Mouse (Mus musculus): ENCODE data around the gene Ppil1.
"Not testable (repeated sequence)": the region's sequence is repeated elsewhere in the genome, so short reads cannot be mapped to it uniquely, and the experiment has no call there.

The Ppil1 gene

GRCm38 (mm10) chr17:29281541-29281940 is 17.6 kb upstream of the Ppil1 start:
- DNase-seq (ENCODE audit: low spot score): no peak

DNA sequence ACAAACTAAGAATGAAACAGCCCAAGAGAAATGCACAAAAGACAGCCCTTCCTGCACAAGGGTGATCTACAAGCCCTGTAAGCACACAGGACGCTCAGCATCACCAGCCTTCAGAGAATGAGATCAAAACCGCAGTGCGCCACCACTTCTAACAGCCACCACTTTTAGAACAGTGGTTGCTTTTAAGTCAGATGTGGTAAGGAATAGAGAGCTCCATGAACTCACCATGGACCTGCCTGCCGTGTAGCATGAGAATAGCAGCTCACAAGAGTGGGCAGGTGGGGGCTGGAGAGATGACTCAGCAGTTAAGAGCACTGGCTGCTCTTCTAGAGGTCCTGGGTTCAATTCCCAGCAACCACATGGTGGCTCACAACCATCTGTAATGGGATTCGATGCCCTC is 16.4 kb upstream of the Ppil1 start:
- no peak for DNase-seq (ENCODE audit: low spot score)

- no peak for DNase-seq (ENCODE audit: low spot score)
These were observed 9.9 kb upstream of the Ppil1 start for GRCm38 (mm10) chr17:29273889-29274288.

DNA sequence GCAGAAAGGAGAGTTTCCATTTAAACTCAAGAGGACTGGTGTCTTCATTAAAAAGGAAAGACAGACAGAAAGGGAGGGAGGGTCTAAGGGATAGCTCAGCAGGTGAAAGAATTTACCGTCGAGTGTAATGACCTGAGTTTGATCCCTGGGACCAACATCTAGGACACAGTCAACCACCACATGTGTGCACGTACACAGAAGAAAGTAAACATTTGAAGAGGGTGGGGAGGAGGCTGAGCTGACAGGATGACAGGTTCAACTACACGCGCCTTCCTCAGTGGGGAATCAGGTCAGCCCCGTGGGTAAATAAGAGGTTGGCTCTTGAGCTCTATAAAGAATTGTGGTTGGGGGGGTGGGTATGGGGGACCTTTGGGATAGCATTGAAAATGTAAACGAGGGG is 9.2 kb upstream of the Ppil1 start:
- no peak for DNase-seq (ENCODE audit: low spot score)

- no peak for DNase-seq (ENCODE audit: low spot score)
These were observed 6.2 kb upstream of the Ppil1 start for GRCm38 (mm10) chr17:29270148-29270698.

GRCm38 (mm10) chr17:29269349-29269706 is 5.3 kb upstream of the Ppil1 start:
- DNase-seq (ENCODE audit: low spot score): no peak

DNA sequence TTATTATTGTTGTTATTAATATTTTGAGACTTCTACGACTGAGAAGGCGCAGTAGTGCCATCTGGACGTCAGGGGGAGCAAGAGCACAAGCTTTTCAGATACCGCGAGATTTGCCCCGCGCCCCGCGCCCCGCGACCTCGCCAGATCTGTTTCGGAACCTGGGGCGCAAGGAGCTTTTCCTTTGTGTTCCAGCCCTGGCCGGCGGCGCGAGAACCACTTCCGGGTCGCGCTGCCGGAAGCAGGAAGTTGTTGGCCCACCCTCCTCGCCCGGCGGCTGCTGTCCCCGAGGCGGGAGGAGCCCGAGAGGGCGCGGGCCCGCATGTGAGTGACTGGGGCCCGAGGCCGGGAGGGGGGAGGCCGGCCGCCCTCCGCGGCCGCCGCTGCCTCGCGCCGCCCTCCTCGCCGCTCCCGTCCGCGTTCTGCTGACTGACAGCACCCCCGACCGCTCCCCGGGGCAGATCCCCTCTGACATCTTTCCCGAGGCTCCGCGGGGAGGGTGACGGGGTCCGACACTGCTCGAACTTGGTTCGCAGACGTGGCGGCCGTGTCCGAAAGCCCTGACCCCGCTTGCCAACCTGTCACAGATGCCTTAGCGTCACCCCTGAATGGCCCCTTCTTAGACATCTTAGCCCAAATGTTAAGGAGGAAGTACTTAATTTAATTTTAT is 4.8 kb upstream of the Ppil1 start, which contains the start of gene BC004004:
Gene BC004004, plus strand, starts transcription at position 107 of the 667 bp plus-strand sequence.
- peak; percentile 93 for DNase-seq (ENCODE audit: low spot score)

DNA sequence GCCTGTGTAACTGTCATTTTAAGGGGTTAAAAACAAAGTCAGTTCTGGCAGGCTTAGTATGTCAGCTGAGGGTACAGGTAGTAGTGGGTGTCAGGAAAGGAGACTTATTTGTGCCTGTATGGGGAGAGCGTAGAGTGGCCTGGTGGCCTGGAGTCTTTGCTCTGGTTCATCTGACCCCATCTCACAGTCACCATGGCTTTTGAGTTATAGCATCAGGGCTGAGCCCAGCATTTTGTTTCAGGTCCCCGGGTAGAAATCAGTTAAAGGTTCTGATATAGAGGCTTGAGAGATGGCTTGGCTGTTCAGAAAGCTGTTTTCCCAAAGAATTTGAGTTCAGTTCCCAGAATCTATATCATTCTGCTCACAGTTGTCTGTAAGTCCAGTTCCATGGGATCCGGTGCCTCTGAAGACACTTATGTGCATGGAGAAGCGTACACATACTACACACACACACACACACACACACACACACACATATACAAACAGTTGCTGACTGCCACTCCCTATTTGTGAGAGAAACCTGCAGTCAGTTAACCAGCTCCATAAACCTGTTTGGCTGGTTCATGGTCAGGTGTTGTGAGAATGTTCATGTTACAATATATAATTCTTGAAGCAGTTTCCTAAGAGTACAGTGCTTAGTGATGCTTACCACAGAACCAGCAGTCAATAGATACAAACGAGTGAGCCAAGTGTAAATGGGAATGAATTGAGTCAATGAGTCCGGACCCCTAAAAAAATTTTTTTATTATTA is 4.1 kb upstream of the Ppil1 start:
- DNase-seq (ENCODE audit: low spot score): peak; percentile 33

DNA sequence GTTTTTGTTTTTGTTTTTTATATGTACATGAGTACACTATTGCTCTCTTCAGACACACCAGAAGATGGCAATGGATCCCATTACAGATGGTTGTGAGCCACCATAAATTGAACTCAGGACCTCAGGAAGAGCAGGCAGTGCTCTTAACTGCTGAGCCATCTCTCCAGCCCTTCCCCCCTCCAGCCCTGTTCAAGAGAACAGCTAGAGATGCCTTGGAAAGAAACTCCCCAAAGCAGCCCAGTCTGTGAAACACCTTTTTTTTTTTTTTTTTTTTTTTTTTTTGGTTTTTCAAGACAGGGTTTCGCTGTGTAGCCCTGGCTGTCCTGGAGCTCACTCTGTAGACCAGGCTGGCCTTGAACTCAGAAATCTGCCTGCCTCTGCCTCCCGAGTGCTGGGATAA is 3.1 kb upstream of the Ppil1 start:
- not testable (repeated sequence) for DNase-seq (ENCODE audit: low spot score)

DNA sequence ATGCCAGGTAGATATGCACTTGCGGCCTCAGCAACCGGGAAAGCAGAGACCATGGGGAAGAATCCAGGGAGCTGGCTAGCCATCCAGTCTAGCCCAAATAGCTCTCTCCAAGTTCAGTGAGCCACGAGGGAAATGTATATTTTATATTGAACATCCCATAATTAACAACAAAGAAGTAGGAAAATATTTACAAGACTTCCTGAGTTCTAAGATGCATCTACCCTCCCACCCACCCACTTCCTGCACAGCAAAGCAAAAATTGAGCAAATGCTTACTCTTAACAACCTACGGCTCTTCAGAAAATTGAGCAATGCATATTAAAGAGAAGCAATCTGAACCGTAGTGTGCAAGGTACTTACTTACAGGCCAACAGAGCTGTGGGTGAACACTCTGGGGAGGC is 774 bp upstream of the Ppil1 start:
- no peak for DNase-seq (ENCODE audit: low spot score)

GRCm38 (mm10) chr17:29263417-29263816 is 569 bp downstream of the Ppil1 start:
- DNase-seq (ENCODE audit: low spot score): no peak

DNA sequence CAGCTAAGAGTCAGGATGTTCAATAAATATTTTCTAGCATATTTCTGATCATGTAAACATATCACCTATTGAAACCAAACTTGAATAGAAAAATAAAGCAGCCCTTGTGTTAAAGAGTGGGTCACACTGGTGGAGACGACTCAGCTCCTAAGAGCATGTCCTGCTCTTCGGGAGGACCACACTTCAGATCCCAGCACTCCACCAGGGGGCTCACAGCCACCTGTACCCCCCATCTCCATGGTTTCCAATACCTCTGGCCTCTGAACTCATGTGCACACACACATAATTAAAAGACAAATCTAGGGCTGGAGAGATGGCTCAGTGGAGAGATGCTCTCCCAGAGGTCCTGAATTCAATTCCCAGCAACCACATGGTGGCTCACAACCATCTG is 1.7 kb downstream of the Ppil1 start:
- DNase-seq (ENCODE audit: low spot score): no peak

GRCm38 (mm10) chr17:29261603-29262258 is 2.3 kb downstream of the Ppil1 start:
- DNase-seq (ENCODE audit: low spot score): no peak

GRCm38 (mm10) chr17:29260501-29260900 is 3.5 kb downstream of the Ppil1 start:
- no peak for DNase-seq (ENCODE audit: low spot score)

DNA sequence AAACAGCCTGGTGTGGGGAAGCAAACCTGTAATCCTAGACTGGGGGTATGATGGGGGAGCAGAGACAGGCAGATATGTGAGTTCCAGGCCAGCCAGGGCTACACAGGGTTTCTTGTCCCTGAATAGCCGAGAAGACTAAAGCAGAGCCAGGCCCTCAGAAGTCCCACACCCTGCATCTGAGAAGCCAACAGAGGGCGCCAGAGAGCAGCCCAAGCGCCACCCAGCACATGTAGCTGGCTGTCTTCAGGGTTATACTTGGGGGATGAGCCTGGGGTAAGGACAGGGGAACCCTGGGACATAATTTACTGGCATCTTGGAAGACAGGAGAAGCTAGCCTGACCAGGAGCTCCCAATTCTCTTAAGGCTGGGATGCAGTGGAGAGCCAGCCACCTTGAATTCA is 4.5 kb downstream of the Ppil1 start:
- DNase-seq (ENCODE audit: low spot score): peak; percentile 73

DNA sequence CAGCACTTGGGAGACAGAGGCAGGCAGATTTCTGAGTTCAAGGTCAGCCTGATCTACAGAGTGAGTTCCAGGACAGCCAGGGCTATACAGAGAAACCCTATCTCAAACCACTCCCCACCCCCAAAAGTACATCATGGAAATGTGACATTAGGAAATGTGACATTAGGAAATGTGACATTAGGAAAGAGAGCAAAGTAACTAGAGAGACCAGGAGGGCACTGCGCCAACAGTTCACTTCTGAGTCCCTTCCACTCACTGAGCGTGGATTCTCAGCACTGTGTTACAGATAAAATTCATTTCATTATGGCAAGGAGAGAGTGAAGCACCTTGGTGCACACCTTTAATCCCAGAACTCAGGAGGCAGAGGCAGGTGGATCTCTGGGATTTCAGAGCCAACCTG is 5.1 kb downstream of the Ppil1 start:
- no peak for DNase-seq (ENCODE audit: low spot score)

DNA sequence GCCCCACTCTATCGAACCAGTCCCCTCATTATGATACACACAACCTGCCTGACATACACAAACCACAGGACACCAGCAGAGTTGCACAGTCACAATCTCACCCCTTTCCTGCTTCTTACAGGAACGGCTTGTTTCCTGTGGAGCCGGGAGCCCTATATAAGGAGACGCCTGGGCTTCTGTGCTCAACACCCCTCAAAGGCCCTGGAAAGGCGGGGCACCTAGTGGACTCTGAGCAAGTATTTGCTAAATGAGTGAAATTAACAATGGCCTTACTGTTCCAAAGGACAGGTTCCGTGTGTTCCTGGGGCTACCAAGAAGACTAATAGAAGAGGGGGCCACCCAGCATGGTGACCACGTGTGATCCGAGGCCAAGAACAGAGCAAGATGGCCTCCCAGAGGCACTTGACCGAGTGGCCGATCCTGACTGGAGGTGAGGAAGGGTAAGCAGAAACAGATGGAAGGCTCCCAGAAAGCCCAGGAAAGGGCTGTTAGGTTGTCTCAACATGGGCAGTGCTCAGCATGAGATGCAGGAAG is 5.9 kb downstream of the Ppil1 start:
- no peak for DNase-seq (ENCODE audit: low spot score)

DNA sequence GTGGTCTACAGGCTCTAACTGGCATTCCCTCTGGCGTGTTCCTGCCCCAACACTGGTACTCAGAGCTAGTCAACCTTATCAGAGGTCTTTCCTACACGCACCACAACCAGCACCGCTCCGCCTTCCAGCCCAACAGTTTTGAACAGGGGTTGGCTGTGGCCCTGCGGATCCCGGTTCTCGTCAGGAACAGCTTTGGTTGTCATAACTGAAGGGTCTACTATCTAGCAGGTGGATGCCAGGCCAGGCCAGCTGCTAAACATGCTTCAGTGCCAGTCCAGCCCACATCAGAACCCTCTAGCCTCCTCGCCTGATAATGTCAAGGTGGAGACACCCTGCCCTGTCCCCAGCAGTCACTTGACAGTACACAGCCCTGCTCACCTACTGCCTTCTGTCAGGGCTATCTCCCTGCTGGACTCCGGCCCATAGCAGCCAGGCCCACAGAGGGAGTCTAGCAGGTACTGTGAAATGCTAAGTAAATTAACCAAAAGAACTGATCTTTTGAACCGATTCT is 6.9 kb downstream of the Ppil1 start:
- DNase-seq (ENCODE audit: low spot score): no peak

GRCm38 (mm10) chr17:29256507-29256906 is 7.5 kb downstream of the Ppil1 start:
- no peak for DNase-seq (ENCODE audit: low spot score)

GRCm38 (mm10) chr17:29254784-29255183 is 9.2 kb downstream of the Ppil1 start:
- not testable (repeated sequence) for DNase-seq (ENCODE audit: low spot score)

DNA sequence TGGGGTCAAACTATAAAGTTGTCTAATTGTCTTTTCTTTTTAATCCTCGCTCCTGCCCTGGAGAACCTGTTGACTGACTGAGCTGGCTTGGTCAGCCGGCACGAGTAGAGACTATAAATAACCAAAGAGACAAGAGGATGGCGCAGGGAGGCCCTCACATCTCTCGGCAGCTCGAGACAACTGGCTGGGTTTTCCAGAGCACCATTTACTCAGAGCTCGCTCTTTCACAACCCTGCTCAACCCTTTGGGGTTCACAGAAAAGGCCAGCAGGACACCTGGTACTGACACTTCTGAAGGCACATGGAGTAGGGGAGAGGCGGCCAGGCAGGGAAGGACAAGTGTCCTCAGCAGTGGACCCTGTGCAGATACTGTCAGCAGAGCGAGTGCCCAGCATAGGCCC is 10.3 kb downstream of the Ppil1 start:
- DNase-seq (ENCODE audit: low spot score): no peak

DNA sequence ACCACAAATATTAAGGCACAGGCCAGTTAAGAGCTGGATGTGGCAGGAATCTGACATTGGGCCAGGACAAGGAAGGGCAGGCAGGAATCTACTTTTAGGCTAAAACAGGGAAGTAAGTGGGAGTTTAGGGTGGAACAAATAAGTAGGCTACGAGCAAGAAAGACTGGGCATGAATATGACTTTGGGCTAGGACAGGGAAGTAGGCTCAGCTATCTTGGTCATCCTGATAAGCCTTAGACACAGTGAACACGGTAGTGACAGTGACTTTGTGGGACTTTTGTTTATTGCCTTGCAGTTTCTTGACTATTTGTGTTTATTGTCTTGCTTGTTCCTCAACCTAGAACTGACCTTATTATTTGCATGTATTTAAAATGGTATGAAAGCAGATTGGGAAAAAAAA is 10.8 kb downstream of the Ppil1 start:
- no peak for DNase-seq (ENCODE audit: low spot score)

All from urinary bladder, postnatal 25 days (tissue).